Mouse (Mus musculus): Measurements from ENCODE around the gene Gm6205. TPM values are rescaled to one million over a fixed set of nuclear protein-coding genes. Genes with fewer than 3 reads are reported as not detected.

Gm6205 gene
- polyA plus RNA-seq (2012; rRNA removed) = not detected in 2 replicates

GRCm38 (mm10) chr5:94648082-94648481 lies at the start of gene Gm6205:
Gm6205 (plus strand) TSS chr5:94648382.

GRCm38 (mm10) chr5:94616242-94616641 lies 31.9 kb upstream of the Gm6205 start, which contains the start of gene Gm3147:
Gm3147 (minus strand) TSS chr5:94616342.

GRCm38 (mm10) chr5:94623679-94624078 lies 24.5 kb upstream of the Gm6205 start, which contains the start of gene Gm6509:
Gm6509 (plus strand) TSS chr5:94623979.

Other genes with a start within 250 kb of the Gm6205 start
- not detected in 2 replicates for gene Gm7682, start 202.6 kb upstream of the Gm6205 start, polyA plus RNA-seq (2012; rRNA removed)
- not detected in 2 replicates for gene Gm3139, start 122.1 kb upstream of the Gm6205 start, polyA plus RNA-seq (2012; rRNA removed)
- not detected in 2 replicates for gene Gm3147, start 32.0 kb upstream of the Gm6205 start, polyA plus RNA-seq (2012; rRNA removed)
- not detected in 2 replicates for gene Gm6509, start 24.4 kb upstream of the Gm6205 start, polyA plus RNA-seq (2012; rRNA removed)
- not detected in 2 replicates for gene Gm3183, start 217.1 kb downstream of the Gm6205 start, polyA plus RNA-seq (2012; rRNA removed)